Mouse (Mus musculus) retina, adult 2 months (tissue): ENCODE results near the gene Qser1.
"Not testable (repeated sequence)": the region's sequence is repeated elsewhere in the genome, so short reads cannot be mapped to it uniquely, and the experiment has no call there.

ENCODE experiments used
- DNase-seq: peaks from one replicate; pipeline ENCODE4 v3.0.0-alpha.2; 2012; ENCODE audit warnings: low read depth, low spot score

Gene Qser1

GRCm38 (mm10) chr2:104816371-104816827 lies at the start of gene Qser1:
Qser1 (minus strand) TSS chr2:104816760.
- DNase-seq = no peak

DNA sequence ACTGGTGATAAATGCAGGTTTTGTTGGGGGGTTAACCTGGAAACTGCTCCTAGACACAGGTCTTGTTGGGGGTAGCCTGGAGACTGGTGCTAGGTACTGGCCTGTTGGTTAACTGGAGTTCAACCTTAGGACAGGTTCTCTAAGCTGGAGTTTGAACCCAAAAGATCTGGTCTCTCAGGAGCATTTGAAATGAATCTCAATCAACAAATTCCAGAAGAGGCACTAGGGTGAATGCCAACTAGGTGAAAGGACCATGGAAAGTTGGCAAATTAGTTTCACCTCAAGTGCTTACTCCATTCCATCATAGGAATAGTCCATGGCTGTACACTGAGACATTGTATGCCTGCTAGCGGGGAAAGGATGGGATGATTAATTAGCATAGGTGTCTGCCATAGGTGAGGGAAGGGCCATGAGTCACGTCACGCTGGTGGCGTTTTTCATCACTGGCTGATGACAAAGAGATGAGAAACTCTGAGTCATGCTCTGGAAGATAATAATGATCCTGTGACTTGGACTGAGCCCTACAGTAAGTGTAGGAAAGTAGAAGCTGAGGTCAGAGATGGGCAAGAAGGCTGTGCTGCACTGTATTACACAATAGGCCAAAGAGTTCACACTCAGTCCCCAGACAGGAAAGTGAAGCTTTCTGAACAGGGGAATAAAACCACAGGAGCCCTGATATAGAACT lies 47.8 kb upstream of the Qser1 start:
- no peak for DNase-seq

DNA sequence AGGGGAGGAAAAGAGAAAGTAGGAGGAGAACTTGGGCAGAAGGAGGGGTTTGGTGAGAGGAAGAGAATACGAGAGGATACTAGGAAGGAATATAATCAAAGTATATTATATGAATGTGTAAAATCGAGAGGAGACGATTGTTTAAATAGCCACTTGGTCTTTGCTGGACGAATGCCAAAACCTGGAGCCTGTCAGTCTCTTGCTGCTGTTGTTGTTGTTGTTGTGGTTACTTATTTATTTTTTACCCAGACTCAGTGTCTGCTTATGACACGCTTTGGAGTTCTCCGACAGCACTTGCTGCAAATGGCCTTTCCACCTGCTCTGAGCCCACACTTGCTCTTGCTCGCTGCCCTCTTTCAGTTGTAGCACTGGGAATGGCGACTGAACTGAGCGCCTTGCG lies 43.9 kb upstream of the Qser1 start:
- no peak for DNase-seq

GRCm38 (mm10) chr2:104859060-104859459 lies 42.5 kb upstream of the Qser1 start:
- no peak for DNase-seq

- DNase-seq = not testable (repeated sequence)
Measured at GRCm38 (mm10) chr2:104858083-104858482, 41.5 kb upstream of the Qser1 start.

- DNase-seq = no peak
Measured at GRCm38 (mm10) chr2:104856218-104856617, 39.7 kb upstream of the Qser1 start.

DNA sequence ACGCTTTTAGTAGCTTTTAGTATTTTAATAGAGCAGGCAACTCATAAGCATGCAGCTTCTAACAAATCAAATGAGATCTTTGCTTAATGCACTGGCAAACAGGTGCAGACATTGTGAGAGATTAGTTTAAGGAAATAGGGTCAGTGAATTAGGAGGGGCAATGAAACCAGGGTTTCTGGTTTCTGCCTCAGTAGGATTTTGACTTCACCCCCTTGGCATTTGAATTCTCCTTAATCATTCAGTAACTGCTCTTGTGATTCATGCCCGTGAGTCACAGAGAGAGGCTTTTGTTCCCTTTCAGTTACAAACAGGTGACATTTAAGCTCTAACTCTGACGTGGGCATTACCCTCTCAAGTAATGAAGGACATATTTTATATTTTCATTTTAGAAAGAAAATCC lies 39.2 kb upstream of the Qser1 start:
- DNase-seq = no peak

GRCm38 (mm10) chr2:104854836-104855235 lies 38.3 kb upstream of the Qser1 start:
- DNase-seq = no peak

DNA sequence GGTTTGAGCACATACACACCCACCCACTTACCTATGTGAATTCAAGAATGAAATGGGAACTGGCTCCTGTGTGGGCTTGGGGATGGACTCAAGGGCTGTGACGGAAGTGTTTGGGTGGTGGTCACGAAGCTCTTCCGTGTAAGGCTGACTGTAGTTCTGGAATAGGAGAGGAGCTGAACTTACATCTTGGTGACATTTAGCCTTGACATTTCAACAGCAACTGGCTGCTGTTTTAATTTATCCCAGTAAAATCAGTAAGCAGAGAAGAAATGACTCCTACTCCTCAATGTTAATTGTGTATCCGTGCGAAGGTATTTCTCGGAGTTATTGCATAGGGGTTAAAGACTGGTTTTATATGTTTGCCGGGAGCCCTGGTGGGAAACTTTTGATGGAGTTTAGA lies 36.0 kb upstream of the Qser1 start:
- DNase-seq = no peak

DNA sequence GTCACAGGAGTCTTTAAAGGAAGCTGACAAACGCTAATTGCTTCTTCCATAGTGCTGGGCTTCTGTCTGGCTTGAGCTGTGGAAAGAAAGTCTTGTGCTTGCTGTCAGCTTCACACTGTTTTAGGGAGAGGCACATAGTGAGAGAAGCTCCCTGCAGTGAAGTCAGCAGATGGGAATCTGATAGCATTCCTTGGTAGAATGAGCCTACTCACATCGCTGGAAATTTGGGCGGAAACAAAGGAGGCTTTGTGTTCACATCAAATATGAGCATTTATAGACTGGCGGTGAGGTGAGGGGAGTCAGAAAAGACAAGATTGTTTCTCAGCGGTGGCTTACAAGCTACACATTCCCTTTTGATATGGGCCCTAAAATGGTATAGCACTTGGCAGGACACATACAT lies 35.1 kb upstream of the Qser1 start:
- DNase-seq = no peak

DNA sequence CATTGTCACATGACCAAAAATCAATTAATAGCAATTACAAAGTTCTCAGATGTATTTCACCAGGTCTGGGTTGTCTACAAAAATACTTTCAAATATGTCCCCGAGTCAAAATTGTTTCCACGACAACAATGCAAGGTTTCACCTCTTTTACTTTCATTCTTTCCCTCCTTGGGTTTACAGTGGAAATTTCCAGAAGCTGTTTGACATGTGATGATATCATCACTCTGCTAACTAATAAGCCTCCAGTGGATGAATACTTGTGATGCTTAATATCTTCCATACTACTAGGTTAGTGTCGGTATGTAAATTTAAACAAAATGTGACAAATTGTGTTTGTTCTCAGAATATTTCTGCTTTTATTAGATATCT lies 33.4 kb upstream of the Qser1 start:
- no peak for DNase-seq

DNA sequence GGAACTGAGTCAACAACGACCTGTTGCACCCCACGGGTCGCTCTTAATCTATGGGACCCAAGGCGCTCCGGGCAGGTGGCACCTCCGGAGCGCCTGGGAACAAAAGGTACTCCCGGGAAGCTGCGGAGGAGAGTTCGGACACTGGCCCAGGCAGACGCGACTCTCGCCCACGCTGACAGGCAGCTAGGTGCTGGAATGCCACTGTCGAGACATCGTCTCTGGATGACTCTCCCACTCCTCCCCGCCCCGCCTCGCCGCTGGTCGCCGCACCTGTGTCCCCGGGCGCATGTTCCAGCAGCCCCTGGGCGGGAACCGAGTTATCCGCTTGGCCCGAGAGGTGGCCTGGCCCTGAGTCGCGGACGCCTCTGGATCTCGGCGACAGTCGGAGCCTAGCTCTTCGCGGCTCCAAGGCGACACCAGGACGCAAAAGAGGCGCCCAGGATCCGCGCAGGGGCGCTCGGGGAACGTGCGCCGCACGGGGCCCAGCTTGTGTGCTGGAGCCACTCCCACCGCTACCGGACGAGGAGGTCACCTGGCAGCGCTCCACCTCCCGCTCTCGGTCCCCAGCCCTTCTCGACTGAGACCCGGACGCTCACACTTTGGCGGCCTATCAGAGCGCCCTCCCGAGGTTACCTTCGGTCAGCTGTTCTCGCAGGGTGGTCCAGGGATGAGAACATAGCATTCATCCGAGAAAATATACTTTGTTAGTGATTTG lies 32.9 kb upstream of the Qser1 start, which contains the start of gene Prrg4:
Gene Prrg4, minus strand, starts transcription at position 601 of the 715 bp plus-strand sequence.
- DNase-seq = peak; percentile 13

DNA sequence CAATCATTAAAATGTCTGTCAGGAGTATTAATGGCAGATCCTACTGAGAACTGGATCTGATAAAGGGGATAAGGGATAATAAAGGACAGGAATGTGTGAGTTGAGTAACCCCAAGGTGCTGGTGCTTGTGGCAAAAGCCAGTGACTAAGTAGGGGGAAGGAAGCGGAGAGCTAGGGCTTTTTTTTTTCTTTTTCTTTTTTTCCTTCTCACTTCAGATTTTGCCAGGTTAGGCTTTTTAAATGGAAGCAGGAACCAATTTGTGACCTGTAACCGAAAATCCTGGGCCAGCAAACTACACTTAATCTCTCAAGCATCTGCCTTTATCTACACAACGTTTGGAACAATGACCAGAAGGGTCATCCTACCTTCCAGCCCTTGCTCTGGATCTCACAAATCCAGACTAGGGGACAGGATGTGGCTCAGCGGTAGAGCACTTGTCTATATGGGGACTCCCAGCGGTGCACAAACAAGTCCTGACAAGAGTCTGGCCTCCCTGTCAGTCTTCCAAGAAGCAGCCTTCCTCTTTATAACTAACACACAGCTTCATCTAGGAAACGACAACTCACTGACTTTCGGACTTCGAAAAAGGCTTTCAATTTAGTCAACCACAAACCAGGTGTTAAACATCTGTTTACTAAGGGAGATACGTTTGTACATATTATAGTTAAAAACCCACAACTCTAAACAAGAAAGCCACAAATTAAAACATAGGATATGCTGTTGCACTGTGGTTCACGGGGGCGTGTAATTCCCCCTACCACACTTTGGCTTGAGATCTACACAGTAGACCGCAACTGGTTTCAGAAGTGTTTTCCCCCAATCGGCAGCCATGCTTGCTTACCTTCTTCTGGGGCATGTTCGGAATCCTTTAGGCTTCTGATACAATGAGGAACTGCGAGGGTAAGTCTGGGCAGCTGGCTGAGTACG lies 31.9 kb upstream of the Qser1 start:
- no peak for DNase-seq

DNA sequence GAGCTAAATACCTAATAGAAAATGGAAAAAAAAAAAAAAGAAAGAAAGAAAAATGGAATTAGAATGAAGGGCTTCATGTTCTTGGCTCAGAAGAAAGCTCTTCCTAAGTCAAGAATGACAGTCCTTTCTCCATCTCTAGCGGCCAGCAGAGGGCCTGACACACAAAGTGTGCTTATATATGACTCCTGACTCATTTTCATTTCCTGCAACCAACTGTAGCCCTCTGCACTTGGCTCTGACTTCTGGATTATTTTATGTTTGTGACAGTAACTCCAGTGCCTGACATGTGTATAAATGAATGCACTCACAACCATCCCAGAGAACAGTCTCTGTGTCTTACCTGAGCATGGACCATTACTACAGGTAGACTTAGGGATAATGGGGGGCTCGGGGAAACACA lies 31.1 kb upstream of the Qser1 start:
- DNase-seq = no peak

DNA sequence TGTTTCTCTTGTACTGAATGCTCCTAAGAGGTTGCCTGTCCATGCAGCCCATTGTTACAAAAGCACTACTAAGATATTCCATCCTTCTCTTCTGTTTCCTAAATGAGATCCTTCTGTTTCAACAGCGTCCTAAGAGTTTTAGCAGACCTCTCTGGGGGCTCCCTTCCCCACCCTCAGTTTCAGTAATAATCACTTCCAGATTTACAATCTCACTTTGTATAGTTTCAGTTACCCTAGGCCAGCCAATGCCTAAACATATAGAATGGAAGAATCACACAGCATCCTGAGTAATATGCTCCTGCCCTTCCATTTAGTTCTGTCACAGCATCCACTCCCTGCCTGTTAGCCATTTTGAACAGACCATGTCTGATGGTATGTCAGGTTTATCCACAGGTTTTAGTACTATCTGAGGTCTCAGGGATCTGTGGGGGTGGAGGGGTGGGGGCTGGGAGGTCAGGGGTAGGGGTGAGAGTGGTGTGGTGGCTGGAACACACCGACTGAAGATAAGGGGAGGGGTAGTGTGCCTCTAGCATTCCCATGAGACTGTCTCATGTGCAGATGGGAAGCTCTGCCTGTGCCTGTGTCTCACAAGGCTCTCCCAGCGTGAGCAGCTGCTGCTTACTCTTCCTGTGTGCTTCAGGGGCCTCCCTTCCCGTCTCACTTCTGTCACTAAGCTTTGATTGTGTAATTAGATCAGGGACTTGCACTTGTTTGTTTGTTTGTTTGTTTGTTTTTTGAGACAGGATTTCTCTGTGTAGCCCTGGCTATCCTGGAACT lies 30.3 kb upstream of the Qser1 start:
- no peak for DNase-seq

GRCm38 (mm10) chr2:104842559-104842958 lies 26.0 kb upstream of the Qser1 start:
- no peak for DNase-seq

DNA sequence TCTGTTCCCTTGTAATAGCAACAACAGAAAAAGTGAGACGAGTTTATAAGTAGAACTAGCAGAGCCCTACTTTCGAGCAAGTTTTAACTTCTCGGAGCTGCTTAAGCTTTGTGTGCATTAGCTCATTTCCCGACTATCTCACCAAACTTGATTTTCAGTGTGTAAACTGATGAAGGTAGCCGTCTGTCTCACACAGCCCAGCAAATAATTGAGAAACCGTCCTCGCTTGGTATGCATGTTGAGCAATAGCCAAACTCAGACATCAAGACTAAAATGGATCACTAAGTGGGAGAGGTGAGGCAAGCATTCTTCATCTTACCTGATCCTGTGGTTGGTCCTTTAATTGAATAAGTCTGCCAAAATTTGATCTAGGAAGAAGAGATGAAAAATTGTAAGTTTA lies 25.2 kb upstream of the Qser1 start:
- no peak for DNase-seq

GRCm38 (mm10) chr2:104840974-104841373 lies 24.4 kb upstream of the Qser1 start:
- DNase-seq = no peak

DNA sequence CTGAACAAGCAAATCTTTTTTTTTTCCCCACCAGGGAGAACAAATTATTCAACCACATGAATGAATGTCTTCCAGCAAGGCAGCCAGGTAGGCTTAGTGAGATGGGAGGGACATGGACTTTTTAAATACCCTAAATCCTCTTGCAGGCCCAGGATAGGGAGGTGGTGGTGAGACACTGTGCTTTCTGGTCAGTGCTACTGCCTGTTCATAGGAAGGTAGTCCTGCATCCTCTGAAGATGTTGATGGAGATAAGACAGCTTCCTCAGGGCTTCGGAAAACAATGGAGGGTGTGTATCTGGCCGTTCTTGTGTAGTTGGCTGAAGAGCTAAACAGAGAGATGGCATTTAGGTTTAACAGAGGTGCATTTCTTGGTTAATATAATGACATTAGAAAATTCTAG lies 15.9 kb upstream of the Qser1 start:
- DNase-seq = no peak

DNA sequence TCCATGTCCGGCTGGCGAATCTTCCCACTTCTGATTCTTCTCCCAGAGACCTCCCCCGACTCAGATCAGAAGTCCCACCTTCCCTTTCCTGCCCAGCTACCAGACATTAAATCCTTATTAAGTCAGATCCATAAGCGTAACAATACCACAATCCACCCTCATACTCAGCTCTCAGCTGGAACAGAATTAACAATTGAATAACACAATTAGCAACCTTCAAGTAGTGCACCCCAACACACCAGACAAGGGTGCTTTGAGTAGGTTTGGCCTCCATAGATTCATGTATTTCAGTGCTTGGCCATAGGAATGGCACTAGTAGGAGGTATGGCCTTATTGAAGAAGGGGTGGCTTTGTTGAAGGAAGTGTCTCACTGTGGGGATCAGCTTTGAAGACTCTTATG lies 9.6 kb upstream of the Qser1 start:
- no peak for DNase-seq

- DNase-seq = not testable (repeated sequence)
Measured at GRCm38 (mm10) chr2:104818763-104819162, 2.2 kb upstream of the Qser1 start.
